Mouse (Mus musculus) limb, embryonic 12.5 days (tissue): ENCODE measurements at regions not wholly inside any gene's neighbourhood (a gene's known extent, or its start where the extent isn't known, plus 50 kb on each side); places are given as distances from the start of the nearest gene placed in this dataset.

Source experiments
- ATAC-seq: fragments of 200-750 bp; cut with Nextera tagmentation; 2 replicates; pipeline ENCODE4 v1.8.0; 2017; ENCODE audit warnings: low read depth, moderate TSS enrichment; ENCODE audit not compliant: insufficient number of reproducible peaks, insufficient read depth, low FRiP score, low TSS enrichment
- H3K27ac ChIP-seq: fragments of 300-500 bp; sonication (generic); 2 replicates; pipeline ENCODE4 v1.5.1; 2016; ENCODE audit warnings: mild to moderate bottlenecking, moderate library complexity
- H3K27me3 ChIP-seq: fragments of 300-500 bp; sonication (generic); 2 replicates; pipeline ENCODE4 v1.6.1; 2016; ENCODE audit warnings: mild to moderate bottlenecking, moderate library complexity
- H3K36me3 ChIP-seq: fragments of 300-500 bp; sonication (generic); 2 replicates; pipeline ENCODE4 v1.6.1; 2016; ENCODE audit warnings: mild to moderate bottlenecking, moderate library complexity
- H3K4me1 ChIP-seq: fragments of 300-500 bp; sonication (generic); replicated peaks from 2 replicates; pipeline ENCODE4 v1.6.1; 2016
- H3K4me2 ChIP-seq: fragments of 300-500 bp; sonication (generic); 2 replicates; pipeline ENCODE4 v1.6.1; 2016; ENCODE audit warnings: mild to moderate bottlenecking, moderate library complexity
- H3K4me3 ChIP-seq: fragments of 300-500 bp; sonication (generic); replicated peaks from 2 replicates; pipeline ENCODE4 v1.5.1; 2016; ENCODE audit warnings: mild to moderate bottlenecking
- H3K9ac ChIP-seq: fragments of 300-500 bp; sonication (generic); replicated peaks from 2 replicates; pipeline ENCODE4 v1.6.1; 2016; ENCODE audit warnings: mild to moderate bottlenecking, moderate library complexity
- H3K9me3 ChIP-seq: fragments of 300-500 bp; sonication (generic); 2 replicates; pipeline ENCODE4 v1.6.1; 2016; ENCODE audit warnings: mild to moderate bottlenecking, moderate library complexity
- WGBS: fragments of 180-500 bp; shearing (Covaris S2); methylation state at CpG from one replicate; pipeline ENCODE4 v1.1.7; 2016; 5-methylcytosine and 5-hydroxymethylcytosine counted together

DNA sequence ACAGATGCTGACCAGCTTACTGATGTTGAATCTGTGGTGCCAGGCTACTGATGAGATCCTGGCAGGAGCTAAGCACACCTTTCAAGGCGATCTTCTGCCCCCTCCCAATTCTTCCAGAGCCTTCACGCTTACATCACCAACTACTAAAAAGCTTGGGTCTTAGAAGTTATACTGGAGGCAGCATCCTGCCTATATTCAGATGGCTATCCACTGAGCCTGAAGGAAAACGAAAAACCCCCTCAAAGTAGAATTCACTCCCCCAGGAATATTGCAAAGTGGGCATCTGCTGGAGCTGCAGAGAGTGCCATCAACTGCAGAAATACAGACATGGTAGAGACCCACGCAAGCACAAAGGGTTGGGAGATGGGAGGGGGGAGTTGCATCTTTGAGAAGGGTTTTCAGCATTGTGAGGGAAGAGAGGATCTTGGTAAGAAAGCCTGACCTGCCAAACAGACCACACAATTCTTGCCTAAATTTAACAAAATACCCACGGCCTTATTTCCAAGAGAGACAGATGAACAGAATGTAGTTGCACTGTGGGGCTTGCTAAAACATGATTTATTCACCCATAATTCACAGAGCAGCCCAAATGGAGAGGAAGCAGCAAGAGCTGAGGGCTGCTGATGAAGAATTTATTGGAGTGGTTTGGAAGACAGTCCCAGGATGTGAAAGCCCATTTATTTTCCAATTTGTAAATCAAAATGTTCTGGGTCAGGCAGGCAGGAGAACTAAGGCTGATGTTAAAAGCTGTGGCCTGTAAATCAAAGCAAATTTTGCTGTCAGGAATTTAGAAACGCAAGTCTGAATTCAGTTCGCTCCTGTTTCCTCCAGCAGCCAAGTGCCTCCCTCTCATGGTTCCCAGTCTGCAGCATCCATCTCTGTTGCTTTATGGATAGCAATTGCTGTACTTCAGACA is 98.8 kb downstream of the Pdcl3 start:
- WGBS, result 77% methylated on average over 7 of the region's 7 CpGs
- Histone ChIP-seq H3K9me3 (0 out of 2 replicates have a peak, but pooled peaks cover 4% of the 10 kb centered on the region), H3K4me1 (no peaks in the 10 kb centered on the region)

DNA sequence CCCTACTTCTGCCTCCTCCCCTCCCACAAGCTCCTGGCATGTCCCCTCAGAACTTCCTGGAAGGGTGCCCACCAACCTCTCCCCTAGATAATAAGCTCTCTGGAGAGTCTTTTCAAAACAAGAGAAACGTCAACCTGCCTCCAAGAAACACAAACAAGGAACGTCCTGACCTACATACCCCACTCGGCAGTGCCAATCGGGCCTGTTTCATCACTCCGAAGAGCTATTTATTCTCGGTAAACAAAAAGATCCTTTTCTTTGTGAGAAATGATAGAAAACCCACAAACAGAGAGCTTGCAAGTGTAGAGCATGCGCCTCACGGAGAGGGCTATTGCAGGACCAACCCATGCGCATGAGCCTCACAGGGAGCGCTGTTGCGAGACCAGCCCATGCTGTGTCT is 100.9 kb downstream of the Pdcl3 start:
- Histone ChIP-seq H3K27ac (no peak overlapping the region), H3K36me3 (no peaks in the 10 kb centered on the region), H3K27me3 (no peaks in the 10 kb centered on the region), H3K9ac (no peak overlapping the region), H3K4me3 (no peak overlapping the region), H3K9me3 (no peaks in the 10 kb centered on the region), H3K4me1 (no peaks in the 10 kb centered on the region), H3K4me2 (no peak overlapping the region)
- ATAC-seq, result no peak
- WGBS, result 91% methylated on average over 11 of the region's 11 CpGs

More for the DNA sequence above, 98.8 kb downstream of the Pdcl3 start:
- no peak overlapping the region for H3K9ac ChIP-seq
- no peaks in the 10 kb centered on the region for H3K27me3 ChIP-seq
- no peak overlapping the region for H3K4me2 ChIP-seq
- no peaks in the 10 kb centered on the region for H3K36me3 ChIP-seq
- no peak overlapping the region for H3K27ac ChIP-seq
- no peak for ATAC-seq
- no peak overlapping the region for H3K4me3 ChIP-seq

DNA sequence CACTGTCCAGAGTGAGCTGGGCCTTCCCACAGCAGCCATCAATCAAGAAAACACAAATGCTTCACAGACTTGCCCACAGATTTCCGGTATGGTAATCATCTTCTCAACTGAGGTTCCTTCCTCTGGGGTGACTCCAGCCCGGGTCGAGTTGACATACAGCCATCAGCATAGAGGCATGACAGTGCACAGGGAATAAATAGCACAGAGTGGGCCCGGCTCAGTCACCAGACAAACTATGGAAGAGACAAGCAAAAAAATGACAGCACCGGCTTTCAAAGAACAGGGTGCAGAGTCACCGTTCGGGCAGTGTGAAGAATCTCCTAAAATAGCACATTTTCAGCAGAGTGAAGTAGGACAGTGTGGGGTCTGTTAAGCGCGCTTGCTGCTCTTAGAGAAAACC is 103.7 kb upstream of the Npas2 start:
- H3K4me2 ChIP-seq, result no peak overlapping the region
- H3K9ac ChIP-seq, result no peak overlapping the region
- H3K27ac ChIP-seq, result no peak overlapping the region
- no peaks in the 10 kb centered on the region for H3K4me1 ChIP-seq
- ATAC-seq, result no peak
- WGBS, result 80% methylated on average over 9 of the region's 9 CpGs
- no peak overlapping the region for H3K4me3 ChIP-seq
- H3K27me3 ChIP-seq, result no peaks in the 10 kb centered on the region
- no peaks in the 10 kb centered on the region for H3K9me3 ChIP-seq
- H3K36me3 ChIP-seq, result no peaks in the 10 kb centered on the region

DNA sequence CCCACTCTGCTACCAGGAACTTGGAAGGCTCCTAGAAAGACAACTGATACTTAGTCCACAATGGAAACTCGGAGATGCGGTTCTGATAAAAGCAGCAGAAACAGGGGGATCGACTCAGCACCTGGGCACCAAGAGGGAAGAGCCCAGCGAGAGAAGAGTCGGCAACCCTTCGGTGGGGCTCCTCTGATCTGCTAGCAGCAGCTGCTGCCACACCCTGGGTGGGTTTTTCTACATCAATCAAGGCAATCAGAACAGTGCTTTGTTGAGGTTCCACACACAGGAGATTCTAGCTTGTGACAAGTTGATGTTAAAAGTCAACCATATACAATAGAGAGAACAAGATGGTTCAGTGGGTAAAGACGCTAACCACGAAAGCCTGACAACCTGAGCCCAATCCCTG is 102.4 kb upstream of the Npas2 start:
- no peak overlapping the region for H3K4me3 ChIP-seq
- no peaks in the 10 kb centered on the region for H3K36me3 ChIP-seq
- no peaks in the 10 kb centered on the region for H3K9me3 ChIP-seq
- no peak overlapping the region for H3K27ac ChIP-seq
- ATAC-seq, result no peak
- H3K9ac ChIP-seq, result no peak overlapping the region
- no peak overlapping the region for H3K4me2 ChIP-seq
- H3K4me1 ChIP-seq, result no peaks in the 10 kb centered on the region
- no peaks in the 10 kb centered on the region for H3K27me3 ChIP-seq
- WGBS, result 89% methylated on average over 8 of the region's 8 CpGs

DNA sequence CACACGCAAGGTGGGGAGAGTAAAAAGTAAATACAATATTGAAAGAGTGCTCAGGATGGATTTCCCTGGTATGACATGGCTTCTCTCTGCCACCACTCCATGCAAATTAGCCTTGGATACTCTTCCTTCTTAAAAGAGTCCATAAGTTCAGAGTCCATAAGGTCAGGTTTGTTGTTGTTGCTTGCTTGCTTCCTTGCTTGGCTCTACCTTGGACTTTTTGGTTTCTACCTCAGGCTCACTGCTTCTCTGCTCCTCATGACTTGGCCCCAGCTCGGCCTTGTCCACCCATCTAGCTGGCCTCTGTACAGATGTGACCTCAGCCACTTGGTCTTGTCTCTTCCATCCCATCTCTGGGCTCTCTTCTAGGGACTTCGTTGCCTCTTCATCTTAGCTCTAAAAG is 101.9 kb upstream of the Npas2 start:
- no peaks in the 10 kb centered on the region for H3K36me3 ChIP-seq
- ATAC-seq, result no peak
- H3K4me3 ChIP-seq, result no peak overlapping the region
- no peak overlapping the region for H3K9ac ChIP-seq
- no peaks in the 10 kb centered on the region for H3K27me3 ChIP-seq
- no peak overlapping the region for H3K4me2 ChIP-seq
- no peaks in the 10 kb centered on the region for H3K4me1 ChIP-seq
- WGBS, result 80% methylated on average over 3 of the region's 3 CpGs
- H3K9me3 ChIP-seq, result no peaks in the 10 kb centered on the region
- H3K27ac ChIP-seq, result no peak overlapping the region

DNA sequence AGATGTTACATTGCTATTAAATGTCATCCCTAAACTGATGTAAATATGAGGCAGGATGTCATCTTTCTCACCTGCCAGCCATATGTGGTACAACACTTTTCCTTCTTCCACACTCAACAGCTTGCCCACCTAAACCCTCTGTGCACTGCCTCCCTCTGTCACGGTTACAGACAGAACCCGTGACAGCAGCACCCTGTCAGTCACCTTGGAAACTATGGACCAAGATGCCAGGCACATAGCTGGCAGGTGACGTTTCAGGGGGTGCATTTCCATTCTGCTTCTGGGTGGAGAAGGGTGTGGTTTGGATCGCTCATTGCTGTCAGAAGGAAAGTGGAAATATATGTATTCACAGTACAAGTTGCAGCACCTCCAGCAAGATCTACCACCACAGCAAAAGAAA is 100.2 kb upstream of the Npas2 start:
- H3K4me2 ChIP-seq, result no peak overlapping the region
- H3K36me3 ChIP-seq, result no peaks in the 10 kb centered on the region
- no peaks in the 10 kb centered on the region for H3K4me1 ChIP-seq
- H3K9me3 ChIP-seq, result no peaks in the 10 kb centered on the region
- WGBS, result 76% methylated on average over 4 of the region's 4 CpGs
- no peak overlapping the region for H3K27ac ChIP-seq
- H3K27me3 ChIP-seq, result no peaks in the 10 kb centered on the region
- no peak for ATAC-seq
- H3K4me3 ChIP-seq, result no peak overlapping the region
- H3K9ac ChIP-seq, result no peak overlapping the region

DNA sequence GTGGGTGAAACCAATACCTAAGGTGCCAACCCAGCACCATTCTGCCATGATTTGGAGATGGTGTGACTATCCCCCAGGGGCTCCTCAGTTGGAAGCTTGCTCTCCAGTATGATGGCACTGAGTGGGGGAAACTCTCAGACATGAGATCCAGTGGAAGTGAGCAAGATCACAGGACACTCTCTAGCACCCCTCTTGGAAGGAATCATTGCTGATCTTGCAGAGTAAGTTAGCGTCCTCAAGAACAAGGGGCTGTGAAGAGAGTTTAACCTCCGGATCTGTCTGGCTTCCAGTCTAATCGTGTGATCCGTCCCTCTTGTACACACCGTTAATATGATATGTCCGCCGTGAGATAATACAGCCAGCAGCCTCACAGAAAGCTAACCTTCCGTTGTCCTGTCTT is 99.5 kb upstream of the Npas2 start:
- Histone ChIP-seq H3K4me3 (no peak overlapping the region), H3K36me3 (no peaks in the 10 kb centered on the region), H3K4me1 (no peaks in the 10 kb centered on the region), H3K27ac (no peak overlapping the region), H3K4me2 (no peak overlapping the region), H3K9me3 (no peaks in the 10 kb centered on the region), H3K27me3 (no peaks in the 10 kb centered on the region), H3K9ac (no peak overlapping the region)
- 91% methylated on average over 8 of the region's 8 CpGs for WGBS
- ATAC-seq, result no peak

DNA sequence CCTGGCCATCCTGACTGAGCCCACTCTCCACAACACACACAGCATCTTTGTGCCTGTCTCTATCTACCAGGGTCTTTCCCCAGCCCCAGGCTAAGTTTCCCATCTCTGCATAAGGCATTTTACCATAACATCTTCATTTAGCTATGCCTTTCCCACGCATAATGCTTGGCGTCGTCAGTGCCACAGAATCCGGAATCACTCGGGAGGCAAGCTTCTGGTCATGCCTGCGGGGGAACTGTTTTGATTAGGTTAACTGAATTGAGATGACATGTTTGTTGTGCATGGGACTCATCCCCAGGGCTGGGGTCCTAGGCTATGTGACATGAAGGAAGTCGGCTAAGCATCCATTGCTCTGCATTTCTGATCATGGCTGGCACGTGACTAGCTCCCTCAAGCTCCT is 97.6 kb upstream of the Npas2 start:
- ATAC-seq, result no peak
- H3K4me2 ChIP-seq, result no peak overlapping the region
- no peak overlapping the region for H3K9ac ChIP-seq
- WGBS, result 92% methylated on average over 8 of the region's 8 CpGs
- no peaks in the 10 kb centered on the region for H3K36me3 ChIP-seq
- H3K27me3 ChIP-seq, result no peaks in the 10 kb centered on the region
- H3K4me3 ChIP-seq, result no peak overlapping the region
- no peaks in the 10 kb centered on the region for H3K4me1 ChIP-seq
- no peak overlapping the region for H3K27ac ChIP-seq
- no peaks in the 10 kb centered on the region for H3K9me3 ChIP-seq

DNA sequence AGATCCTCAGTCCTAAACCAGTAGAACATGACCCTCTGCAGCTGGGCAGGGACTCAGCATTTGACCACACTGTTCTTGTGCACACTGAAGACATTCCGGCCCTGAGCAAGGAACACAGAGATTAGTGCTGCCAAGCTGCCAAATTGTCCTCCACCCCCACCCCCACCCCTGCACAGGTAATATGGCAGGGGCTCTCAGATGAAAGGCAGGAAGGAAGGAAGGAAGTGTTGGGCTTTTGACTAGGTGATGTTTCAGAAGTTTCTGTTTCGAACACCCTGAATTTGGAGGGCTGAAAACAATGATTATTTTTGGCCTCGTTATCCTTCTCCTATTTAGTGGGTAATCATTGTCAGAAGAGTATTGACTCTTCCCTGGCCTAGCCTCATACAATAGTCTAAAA is 96.8 kb upstream of the Npas2 start:
- H3K27ac ChIP-seq, result no peak overlapping the region
- ATAC-seq, result no peak
- no peaks in the 10 kb centered on the region for H3K36me3 ChIP-seq
- H3K4me1 ChIP-seq, result no peaks in the 10 kb centered on the region
- H3K9me3 ChIP-seq, result no peaks in the 10 kb centered on the region
- H3K9ac ChIP-seq, result no peak overlapping the region
- no peaks in the 10 kb centered on the region for H3K27me3 ChIP-seq
- H3K4me3 ChIP-seq, result no peak overlapping the region
- WGBS, result 82% methylated on average over 3 of the region's 3 CpGs
- H3K4me2 ChIP-seq, result no peak overlapping the region

DNA sequence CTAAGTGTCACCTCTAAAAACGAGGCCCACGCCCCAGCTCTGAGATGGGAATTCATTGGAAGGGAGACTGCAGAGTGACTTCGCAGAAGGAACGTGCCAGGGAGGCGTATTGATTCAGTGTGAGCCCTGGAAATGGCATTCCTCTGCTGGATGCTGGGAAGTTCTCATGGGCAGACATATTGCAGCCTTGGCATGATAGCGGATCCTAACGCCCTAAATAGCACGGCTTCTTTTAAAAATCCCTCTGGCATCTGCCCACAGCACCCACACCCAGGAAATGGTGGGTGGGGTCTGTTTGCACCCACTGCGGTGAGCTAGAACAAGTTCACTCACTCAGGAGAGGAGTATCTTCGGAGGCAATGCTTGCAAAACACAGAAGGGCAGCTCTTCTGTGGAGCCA is 96.0 kb upstream of the Npas2 start:
- Histone ChIP-seq H3K9me3 (no peaks in the 10 kb centered on the region), H3K36me3 (no peaks in the 10 kb centered on the region), H3K4me2 (no peak overlapping the region), H3K27ac (no peak overlapping the region), H3K27me3 (no peaks in the 10 kb centered on the region), H3K9ac (no peak overlapping the region), H3K4me3 (no peak overlapping the region), H3K4me1 (no peaks in the 10 kb centered on the region)
- no peak for ATAC-seq
- WGBS, result 95% methylated on average over 10 of the region's 10 CpGs

DNA sequence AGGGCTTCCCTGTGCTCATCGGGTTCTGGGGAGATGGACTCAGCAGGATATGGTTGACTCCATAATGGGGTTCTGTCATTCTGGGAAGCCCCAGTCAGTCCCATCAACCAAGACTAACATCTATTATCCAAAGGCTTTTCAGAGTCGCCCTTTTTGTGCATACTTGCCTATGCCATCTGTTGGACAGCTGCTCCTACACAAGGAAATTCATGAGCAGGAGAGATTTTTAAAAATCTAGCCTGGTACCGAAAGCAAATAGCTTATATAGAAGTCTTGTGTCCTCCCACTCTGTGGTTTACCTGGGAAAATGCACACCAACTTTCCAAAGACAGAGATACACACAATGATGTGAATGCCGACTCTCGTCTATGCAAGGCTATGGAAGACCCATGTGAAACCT is 95.4 kb upstream of the Npas2 start:
- no peak overlapping the region for H3K4me2 ChIP-seq
- no peak for ATAC-seq

DNA sequence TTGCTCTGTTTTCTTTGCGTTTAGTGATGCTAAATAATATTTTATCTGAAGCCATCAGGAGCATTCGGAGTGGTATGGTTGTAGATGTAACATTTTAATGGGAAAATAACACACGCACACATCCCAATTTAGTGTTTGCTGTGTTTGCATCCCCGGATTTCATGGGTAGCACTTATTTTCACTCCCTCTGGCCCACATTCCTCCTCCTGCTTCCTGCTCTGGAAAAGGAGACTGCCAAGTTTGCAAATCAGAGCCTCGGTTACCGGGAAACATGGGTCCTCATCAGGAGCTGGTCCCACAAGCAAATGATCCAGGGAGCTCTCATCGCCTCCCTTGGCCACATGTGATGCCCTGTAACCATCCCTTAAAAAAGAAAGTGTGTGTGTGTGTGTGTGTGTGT is 94.3 kb upstream of the Npas2 start:
- no peak for ATAC-seq
- H3K27ac ChIP-seq, result no peak overlapping the region
- no peak overlapping the region for H3K4me3 ChIP-seq
- no peak overlapping the region for H3K4me2 ChIP-seq
- no peaks in the 10 kb centered on the region for H3K27me3 ChIP-seq
- H3K9me3 ChIP-seq, result no peaks in the 10 kb centered on the region
- H3K9ac ChIP-seq, result no peak overlapping the region
- no peaks in the 10 kb centered on the region for H3K36me3 ChIP-seq
- 80% methylated on average over 7 of the region's 7 CpGs for WGBS
- no peaks in the 10 kb centered on the region for H3K4me1 ChIP-seq

More for the DNA sequence above, 95.4 kb upstream of the Npas2 start:
- Histone ChIP-seq H3K9ac (no peak overlapping the region), H3K4me1 (no peaks in the 10 kb centered on the region), H3K27ac (no peak overlapping the region), H3K27me3 (no peaks in the 10 kb centered on the region), H3K4me3 (no peak overlapping the region), H3K36me3 (no peaks in the 10 kb centered on the region), H3K9me3 (no peaks in the 10 kb centered on the region)
- 85% methylated on average over 5 of the region's 5 CpGs for WGBS
